Mouse (Mus musculus): ENCODE data around the gene Stk24. TPM values are rescaled to one million over a fixed set of nuclear protein-coding genes. Genes with fewer than 3 reads are reported as not detected.

Gene Stk24
- total RNA-seq, 2 experiments from 2014 or later, result 102 to 117 TPM

DNA sequence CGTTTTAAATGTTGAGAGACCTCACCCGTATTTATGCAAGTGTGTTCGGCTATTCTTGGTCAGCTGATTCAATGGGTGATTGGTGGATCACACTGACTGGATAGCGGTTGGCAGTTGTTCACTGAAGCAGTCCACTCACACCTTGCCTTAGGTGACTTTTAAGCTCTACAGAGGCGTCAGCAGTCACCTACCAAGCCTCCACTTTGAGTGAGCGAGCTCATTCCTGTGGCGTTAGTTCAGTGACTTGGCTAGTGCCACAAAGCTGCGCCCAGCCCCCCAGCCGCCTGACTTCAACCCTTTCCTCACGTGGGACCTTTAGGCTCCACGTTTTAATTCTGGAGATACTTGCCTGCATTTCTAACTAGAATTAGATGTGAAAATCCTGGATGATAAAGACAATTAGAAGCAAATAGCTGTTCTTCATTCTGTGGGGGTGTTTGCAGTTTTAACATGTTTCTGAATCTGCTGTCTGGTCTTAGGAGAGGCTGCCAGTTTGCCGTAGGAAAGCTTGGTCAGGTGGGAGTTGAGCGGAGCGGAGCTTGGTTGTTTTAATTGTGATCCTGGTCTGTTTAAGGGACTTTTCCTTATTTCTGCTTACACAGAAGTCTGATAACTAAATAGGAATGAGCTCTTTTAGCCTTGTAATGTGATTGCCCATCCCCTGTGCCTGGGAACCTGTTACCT lies 133.6 kb downstream of the Stk24 start:
- no peak for ATAC-seq (replicated peaks; ENCODE audit: low FRiP score, low TSS enrichment, poor library complexity, severe bottlenecking)

GRCm38 (mm10) chr14:121244104-121244503 lies 135.7 kb downstream of the Stk24 start:
- ATAC-seq (replicated peaks; ENCODE audit: low FRiP score, low TSS enrichment, poor library complexity, severe bottlenecking), result no peak

DNA sequence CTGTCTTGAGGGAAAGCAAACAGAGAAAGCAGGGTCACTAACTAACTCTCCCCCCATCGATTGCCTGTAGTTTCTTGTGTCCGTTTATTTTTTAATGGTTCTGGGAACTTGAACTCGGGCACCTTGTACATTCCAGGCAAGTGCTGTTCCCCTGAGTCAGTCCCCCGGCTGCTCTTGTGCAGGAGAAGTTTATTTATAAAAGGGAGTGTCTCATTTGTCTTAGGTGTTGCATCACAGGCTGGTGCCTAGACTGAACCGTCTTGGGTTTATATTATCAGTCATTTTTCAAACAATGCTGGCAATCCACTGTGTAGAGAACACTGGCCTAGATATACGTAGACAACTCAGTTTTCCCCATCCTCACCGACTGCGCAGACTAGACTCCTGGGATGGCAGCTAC lies 140.4 kb downstream of the Stk24 start:
- ATAC-seq (replicated peaks; ENCODE audit: low FRiP score, low TSS enrichment, poor library complexity, severe bottlenecking), result no peak

- no peak for ATAC-seq (replicated peaks; ENCODE audit: low FRiP score, low TSS enrichment, poor library complexity, severe bottlenecking)
Measured at GRCm38 (mm10) chr14:121238727-121239126, 141.1 kb downstream of the Stk24 start.

DNA sequence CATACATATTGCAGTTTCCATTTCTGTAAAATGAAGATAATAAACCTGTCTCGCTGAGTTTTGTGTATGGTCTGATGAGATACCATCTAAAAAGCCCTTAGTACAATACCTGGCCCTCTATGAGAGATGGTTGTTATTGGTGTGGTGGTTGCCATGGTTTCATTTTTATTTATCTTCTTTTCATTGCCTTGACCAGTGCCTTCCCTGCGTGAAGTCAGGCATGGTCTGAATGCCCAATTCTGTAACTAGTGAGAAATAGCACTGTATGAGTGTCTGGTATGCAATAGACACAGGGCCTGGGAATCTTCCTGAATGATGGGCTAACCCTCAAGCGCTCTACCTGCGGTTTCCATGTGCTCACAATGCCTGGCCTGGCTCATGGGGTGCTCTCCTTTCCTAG lies 143.1 kb downstream of the Stk24 start:
- no peak for ATAC-seq (replicated peaks; ENCODE audit: low FRiP score, low TSS enrichment, poor library complexity, severe bottlenecking)

Other genes starting within 250 kb of the Stk24 start
- gene Slc15a1, start 125.2 kb upstream of the Stk24 start, total RNA-seq (2014; fragmentation: Nextera tagmentation), result not detected in 2 replicates
- 0.28 TPM in 1 of 2 replicates, not detected in the other for gene Slc15a1, start 125.2 kb upstream of the Stk24 start, total RNA-seq (2017)

Data from megakaryocyte-erythroid progenitor cell, adult 5-6 weeks (primary cell).